Mouse (Mus musculus) stomach, embryonic 14.5 days (tissue): ENCODE measurements around the gene Pex26. TPM values are rescaled to one million over a fixed set of nuclear protein-coding genes. Genes with fewer than 3 reads are reported as not detected.

Source experiments
- ATAC-seq: fragments of 200-750 bp; cut with Nextera tagmentation; 2 replicates; pipeline ENCODE4 v1.8.0; 2017; ENCODE audit warnings: low read depth, moderate TSS enrichment; ENCODE audit not compliant: insufficient number of reproducible peaks, insufficient read depth, low FRiP score
- H3K27ac ChIP-seq: fragments of 300-500 bp; sonication (generic); 2 replicates; pipeline ENCODE4 v1.5.1; 2014; ENCODE audit warnings: mild to moderate bottlenecking, low read length, moderate library complexity, mixed read lengths
- H3K27me3 ChIP-seq: fragments of 300-500 bp; sonication (generic); 2 replicates; pipeline ENCODE4 v1.6.1; 2014; ENCODE audit warnings: low read length, control low read depth, mixed read lengths; ENCODE audit not compliant: control insufficient read depth, insufficient read depth
- H3K36me3 ChIP-seq: fragments of 300-500 bp; sonication (generic); 2 replicates; pipeline ENCODE4 v1.6.1; 2014; ENCODE audit warnings: mild to moderate bottlenecking, control low read depth, low read length, moderate library complexity, mixed read lengths; ENCODE audit not compliant: control insufficient read depth, insufficient read depth
- H3K4me1 ChIP-seq: fragments of 300-500 bp; sonication (generic); 2 replicates; pipeline ENCODE4 v1.6.1; 2014; ENCODE audit warnings: low read length, control low read depth, mixed read lengths; ENCODE audit not compliant: control insufficient read depth, insufficient read depth
- H3K4me2 ChIP-seq: fragments of 300-500 bp; sonication (generic); replicated peaks from 2 replicates; pipeline ENCODE4 v1.6.1; 2014; ENCODE audit warnings: low read depth, low read length, control low read depth
- H3K4me3 ChIP-seq: fragments of 300-500 bp; sonication (generic); 2 replicates; pipeline ENCODE4 v1.5.1; 2014; ENCODE audit warnings: low read depth, low read length, control low read depth
- H3K9ac ChIP-seq: fragments of 300-500 bp; sonication (generic); replicated peaks from 2 replicates; pipeline ENCODE4 v1.6.1; 2014; ENCODE audit warnings: low read depth, mild to moderate bottlenecking, control low read depth, low read length, moderate library complexity, mixed read lengths
- H3K9me3 ChIP-seq: fragments of 300-500 bp; sonication (generic); 2 replicates; pipeline ENCODE4 v1.6.1; 2016; ENCODE audit warnings: low read depth, low read length, control low read depth; ENCODE audit not compliant: control insufficient read depth
- WGBS: fragments of 180-500 bp; shearing (Covaris S2); extraction: QIAGEN DNeasy Blood & Tissue Kit; methylation state at CpG from one replicate; pipeline ENCODE4 v1.1.7; 2014; 5-methylcytosine and 5-hydroxymethylcytosine counted together
- polyA plus RNA-seq: library from polyadenylated mRNA; unstranded; fragments of >200 nt; fragmentation: Nextera tagmentation; extraction: Ambion mirVana; gene quantifications from 2 replicates; pipeline ENCODE4 v1.2.1, GENCODE M21; 2014

The Pex26 gene
- polyA plus RNA-seq, 1 experiment from 2014 or later = 12.5 TPM

- peaks cover 19% of the 10 kb centered on the region; the same call in 1 of the 2 replicates for H3K27me3 ChIP-seq
- H3K4me2 ChIP-seq = no peak overlapping the region
- H3K9ac ChIP-seq = no peak overlapping the region
- H3K27ac ChIP-seq = no peak overlapping the region
- H3K36me3 ChIP-seq = no peaks in the 10 kb centered on the region
- WGBS = 82% methylated on average over 8 of the region's 8 CpGs
- no peaks in the 10 kb centered on the region for H3K9me3 ChIP-seq
- peaks cover 15% of the 10 kb centered on the region; the same call in 1 of the 2 replicates for H3K4me1 ChIP-seq
- H3K4me3 ChIP-seq = no peak overlapping the region
- no peak for ATAC-seq
These were observed 31.3 kb downstream of the Pex26 start for GRCm38 (mm10) chr6:121214667-121215330.

- Histone ChIP-seq H3K27me3 (peaks cover 16% of the 10 kb centered on the region; the same call in 1 of the 2 replicates), H3K36me3 (no peaks in the 10 kb centered on the region), H3K4me1 (peaks cover 13% of the 10 kb centered on the region; the same call in 1 of the 2 replicates), H3K27ac (no peak overlapping the region), H3K4me3 (no peak overlapping the region), H3K9ac (no peak overlapping the region), H3K9me3 (no peaks in the 10 kb centered on the region), H3K4me2 (no peak overlapping the region)
- WGBS = 67% methylated on average over 5 of the region's 5 CpGs
- ATAC-seq = no peak
These were observed 31.9 kb downstream of the Pex26 start for GRCm38 (mm10) chr6:121215336-121215735.

- H3K9me3 ChIP-seq = no peaks in the 10 kb centered on the region
- H3K4me3 ChIP-seq = no peak overlapping the region
- H3K9ac ChIP-seq = no peak overlapping the region
- peaks cover 7% of the 10 kb centered on the region; the same call in 1 of the 2 replicates for H3K4me1 ChIP-seq
- H3K27ac ChIP-seq = no peak overlapping the region
- ATAC-seq = no peak
- H3K4me2 ChIP-seq = no peak overlapping the region
- no peaks in the 10 kb centered on the region for H3K36me3 ChIP-seq
- H3K27me3 ChIP-seq = peaks cover 10% of the 10 kb centered on the region; the same call in 1 of the 2 replicates
- WGBS = 87% methylated on average over 6 of the region's 6 CpGs
These were observed 32.4 kb downstream of the Pex26 start for GRCm38 (mm10) chr6:121215896-121216295.

- Histone ChIP-seq H3K9ac (no peak overlapping the region), H3K27me3 (0 out of 2 replicates have a peak, but pooled peaks cover 3% of the 10 kb centered on the region), H3K4me3 (no peak overlapping the region), H3K36me3 (no peaks in the 10 kb centered on the region), H3K4me1 (no peaks in the 10 kb centered on the region), H3K27ac (no peak overlapping the region), H3K4me2 (no peak overlapping the region), H3K9me3 (no peaks in the 10 kb centered on the region)
- 84% methylated on average over 5 of the region's 5 CpGs for WGBS
- no peak for ATAC-seq
These were observed 33.3 kb downstream of the Pex26 start for GRCm38 (mm10) chr6:121216589-121217255.

DNA sequence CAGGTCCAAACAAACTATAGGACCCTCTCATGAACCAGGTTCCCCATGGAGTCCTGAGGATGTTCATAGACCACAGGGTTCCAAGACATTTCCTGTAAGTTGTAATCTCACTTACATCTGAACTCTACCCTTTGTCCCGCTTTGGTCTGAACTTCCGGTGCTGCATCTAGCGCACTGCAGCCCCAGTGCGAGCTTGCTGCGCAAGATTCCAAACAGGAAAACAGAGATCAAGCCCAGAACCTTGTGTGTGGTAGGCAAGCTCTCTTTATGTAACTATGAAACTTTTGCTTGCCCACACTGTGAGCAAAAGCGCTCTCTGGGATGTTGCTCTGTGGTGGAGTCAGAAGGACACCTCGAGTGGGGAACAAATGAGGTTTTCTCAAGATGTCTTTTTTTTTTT lies 34.5 kb downstream of the Pex26 start:
- Histone ChIP-seq H3K27me3 (no peaks in the 10 kb centered on the region), H3K36me3 (no peaks in the 10 kb centered on the region), H3K27ac (no peak overlapping the region), H3K4me3 (no peak overlapping the region), H3K4me2 (no peak overlapping the region), H3K9ac (no peak overlapping the region), H3K4me1 (no peaks in the 10 kb centered on the region), H3K9me3 (no peaks in the 10 kb centered on the region)
- 92% methylated on average over 7 of the region's 7 CpGs for WGBS
- no peak for ATAC-seq

GRCm38 (mm10) chr6:121219406-121219805 lies 35.9 kb downstream of the Pex26 start:
- H3K27ac ChIP-seq = no peak overlapping the region
- no peaks in the 10 kb centered on the region for H3K36me3 ChIP-seq
- H3K4me3 ChIP-seq = no peak overlapping the region
- H3K4me2 ChIP-seq = no peak overlapping the region
- no peak for ATAC-seq
- WGBS = 77% methylated on average over 4 of the region's 4 CpGs
- no peaks in the 10 kb centered on the region for H3K4me1 ChIP-seq
- H3K27me3 ChIP-seq = no peaks in the 10 kb centered on the region
- H3K9me3 ChIP-seq = no peaks in the 10 kb centered on the region
- H3K9ac ChIP-seq = no peak overlapping the region

DNA sequence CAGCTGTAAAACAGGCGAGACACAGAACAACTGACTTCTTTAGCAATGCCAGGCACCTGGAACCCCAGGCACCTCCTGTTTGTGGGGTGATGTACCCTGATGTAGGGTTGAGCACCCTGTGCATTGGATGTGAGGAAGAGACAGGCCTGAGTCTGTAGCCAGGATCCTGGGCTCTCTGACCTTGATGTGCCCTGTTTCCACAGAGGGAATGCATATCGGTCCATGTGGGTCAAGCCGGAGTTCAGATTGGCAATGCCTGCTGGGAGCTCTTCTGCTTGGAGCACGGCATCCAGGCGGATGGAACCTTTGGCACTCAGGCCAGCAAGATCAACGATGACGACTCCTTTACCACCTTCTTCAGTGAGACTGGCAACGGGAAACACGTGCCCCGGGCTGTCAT lies 36.7 kb downstream of the Pex26 start:
- Histone ChIP-seq H3K4me1 (no peaks in the 10 kb centered on the region), H3K9ac (no peak overlapping the region), H3K36me3 (no peaks in the 10 kb centered on the region), H3K9me3 (no peaks in the 10 kb centered on the region), H3K4me2 (no peak overlapping the region), H3K27ac (no peak overlapping the region), H3K4me3 (no peak overlapping the region), H3K27me3 (no peaks in the 10 kb centered on the region)
- no peak for ATAC-seq
- WGBS = 90% methylated on average over 10 of the region's 10 CpGs

DNA sequence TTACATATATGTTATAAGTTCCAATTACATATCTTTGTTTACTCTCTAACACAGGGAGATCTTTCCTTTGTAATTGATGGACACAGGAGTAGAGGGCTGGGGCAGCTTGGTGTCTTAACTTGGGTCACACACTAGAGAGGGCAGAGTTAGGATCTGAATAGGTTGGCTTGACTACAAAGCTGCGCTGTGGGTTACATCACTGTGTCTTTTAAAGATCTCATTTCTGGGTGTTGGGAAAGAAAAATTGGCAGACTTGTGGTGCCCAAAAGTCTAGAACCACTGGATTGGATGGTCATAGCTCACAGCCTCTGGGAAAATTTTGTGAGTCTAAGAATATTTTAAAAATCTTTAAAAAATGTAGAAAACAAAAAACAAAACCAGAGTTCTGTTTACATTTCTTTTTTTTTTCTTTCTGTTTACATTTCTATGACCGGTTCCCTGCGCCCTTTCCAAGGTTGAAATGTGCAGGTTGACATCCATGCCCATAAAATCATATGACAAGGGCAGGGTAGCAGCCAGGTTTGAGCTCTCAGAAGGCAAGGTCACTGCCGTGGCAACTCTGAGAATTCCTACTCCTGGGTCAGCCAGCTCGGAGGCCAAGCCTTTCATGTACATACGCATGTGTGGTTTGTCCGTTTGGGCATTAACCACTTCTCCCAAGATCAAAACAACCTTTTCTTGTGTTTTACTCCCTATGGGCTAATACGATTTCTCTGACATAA lies 38.6 kb downstream of the Pex26 start:
- H3K4me1 ChIP-seq = no peaks in the 10 kb centered on the region
- no peaks in the 10 kb centered on the region for H3K27me3 ChIP-seq
- ATAC-seq = no peak
- no peak overlapping the region for H3K9ac ChIP-seq
- no peak overlapping the region for H3K27ac ChIP-seq
- 71% methylated on average over 8 of the region's 8 CpGs for WGBS
- no peaks in the 10 kb centered on the region for H3K36me3 ChIP-seq
- H3K4me3 ChIP-seq = no peak overlapping the region
- no peak overlapping the region for H3K4me2 ChIP-seq
- H3K9me3 ChIP-seq = no peaks in the 10 kb centered on the region
